ENCODE assay signal across 9 mouse cellular contexts in genomic region chr2:152114057-152114975, GRCm38 (mm10). TPM values are rescaled to one million over a fixed set of nuclear protein-coding genes. Genes with fewer than 3 reads are reported as not detected.
DNase-seq lines count a peak whose midpoint lies in the region; ATAC-seq and TF ChIP-seq lines count a peak whose summit lies in the region.
"Had no signal": no experiment of that assay in that cellular context is flagged by ENCODE, and none has a peak within 500 bp of the region (broad histone marks: within the 10 kb centered on the region; RNA-seq: fewer than 3 reads in every experiment).

No protein-coding gene starts in this region.

- peaks cover 3% of the 10 kb centered on the region for H3K36me3 ChIP-seq in ES-E14 (ENCODE audit: control insufficient read depth, insufficient read depth, low read length, poor library complexity, severe bottlenecking)
- H3K36me3 ChIP-seq in liver, postnatal 0 days (replicated peaks; ENCODE audit: insufficient read depth, low read length), result no peaks in the 10 kb centered on the region

- ATAC-seq in liver, postnatal 0 days, result no peak
- no peak for ATAC-seq in megakaryocyte progenitor cell, adult 5-6 weeks (replicated peaks; ENCODE audit: poor library complexity)

- TF ChIP-seq CTCF in gastrocnemius, adult 2 months (IDR thresholded peaks at IDR 0.05), result no peak
- TF ChIP-seq CTCF in liver, postnatal 0 days (IDR thresholded peaks at IDR 0.05; ENCODE audit: low read depth), result no peak

- H3K27me3 ChIP-seq in liver, postnatal 0 days (ENCODE audit: insufficient read depth, low read length), result peaks cover 11% of the 10 kb centered on the region; the same call in 1 of the 2 replicates

- peak overlapping the region; percentile 26; the same call in 1 of the 2 replicates for H3K4me2 ChIP-seq in liver, postnatal 0 days (ENCODE audit: low read depth, low read length)

- in situ Hi-C loops in ES-E14 (cut with MboI; ENCODE audit: low sequenced_read_pairs in 2 of 2, unreplicated experiment in 2 of 2), result no loop called here

- intact Hi-C loops in gastrocnemius, adult 2 months (cut with DNase I), result no loop called here
- intact Hi-C loops in heart, postnatal 10 days (cut with DNase I), result loop anchor here (5.0 kb wide), 1 partner anchor 253 kb away; no protein-coding TSS in a partner anchor

- H3K27ac ChIP-seq in gastrocnemius, adult 2 months, result no peak overlapping the region
- no peak overlapping the region; the same call in 1 of the 2 replicates for H3K27ac ChIP-seq in ES-E14 (ENCODE audit: insufficient read depth, low read depth, low read length, poor library complexity, severe bottlenecking)
- no peak overlapping the region for H3K27ac ChIP-seq in liver, postnatal 0 days (ENCODE audit: low read depth)

- peak overlapping the region; percentile 37; the same call in 1 of the 2 replicates for H3K9ac ChIP-seq in ES-E14 (ENCODE audit: insufficient read depth, low read depth, low read length, poor library complexity, severe bottlenecking)
- no peak overlapping the region for H3K9ac ChIP-seq in liver, postnatal 0 days (replicated peaks)

- H3K4me3 ChIP-seq in gastrocnemius, adult 2 months, result peak overlapping the region; percentile 38
- peak overlapping the region; percentile 18 to 40 for H3K4me3 ChIP-seq in ES-E14 (ENCODE audit: insufficient read depth in 1 of 2, low read depth in 1 of 2, low read length in 2 of 2, poor library complexity in 1 of 2, severe bottlenecking in 1 of 2)
- no peak overlapping the region for H3K4me3 ChIP-seq in liver, postnatal 0 days (ENCODE audit: low read depth, low read length)

- no peak for TF ChIP-seq EP300 in liver, postnatal 0 days (IDR thresholded peaks at IDR 0.05; ENCODE audit: low read depth)

- 26% methylated on average over 36 of the region's 36 CpGs for WGBS in liver, postnatal 0 days (ENCODE audit: insufficient replicate concordance)

- DNase-seq in gastrocnemius, adult 2 months, result no peak
- DNase-seq in gastrocnemius, postnatal 10 days, result no peak
- DNase-seq in ES-E14 (ENCODE audit: low read depth, low spot score), result no peak
- peak; percentile 16 to 29 for DNase-seq in heart, postnatal 10 days
- no peak for DNase-seq in liver, postnatal 0 days
- no peak for DNase-seq in layer of hippocampus, adult 11-12 months (ENCODE audit: low spot score)
- DNase-seq in spleen, adult 12 weeks (ENCODE audit: low spot score), result no peak

- H3K4me1 ChIP-seq in ES-E14 (ENCODE audit: control insufficient read depth in 2 of 2, insufficient read depth in 2 of 2, low read length in 2 of 2, poor library complexity in 1 of 2), result peaks cover 5 to 25% of the 10 kb centered on the region in 2 experiments
- H3K4me1 ChIP-seq in liver, postnatal 0 days (ENCODE audit: insufficient read depth), result no peaks in the 10 kb centered on the region

- H3K9me3 ChIP-seq in ES-E14 (ENCODE audit: control insufficient read depth, insufficient read depth, low read depth, low read length), result no peaks in the 10 kb centered on the region
- no peaks in the 10 kb centered on the region for H3K9me3 ChIP-seq in liver, postnatal 0 days (ENCODE audit: low read length)

TF ChIP-seq in ES-E14, 5 proteins besides CTCF, POLR2A, EP300 and RAD21:
- TF ChIP-seq ZNF384 (IDR thresholded peaks at IDR 0.05; ENCODE audit: low read depth, low read length), result no peak
- no peak for TF ChIP-seq CHD2 (IDR thresholded peaks at IDR 0.05; ENCODE audit: low read depth, low read length)
- no peak for TF ChIP-seq HCFC1 (IDR thresholded peaks at IDR 0.05; ENCODE audit: borderline replicate concordance, insufficient read depth, low read length)
- no peak for TF ChIP-seq MAFK (IDR thresholded peaks at IDR 0.05; ENCODE audit: insufficient read depth, low read depth, low read length)
- TF ChIP-seq ZC3H11A (IDR thresholded peaks at IDR 0.05; ENCODE audit: borderline replicate concordance, low read depth, low read length), result no peak

RNA-seq across cellular contexts. Expression of gene Srxn1, which starts 9.0 kb away (rescaled TPM):
- total RNA-seq in gastrocnemius, adult 2 months (2021), result 10 to 100 TPM; 24.3 to 28.7 TPM
- total RNA-seq in gastrocnemius, postnatal 10 days (2021), result 10 to 100 TPM in 1 of 2 experiments, 1 to 10 TPM in 1; 8.7 to 14.7 TPM
- 16.0 and 18.3 TPM in 2 replicates for total RNA-seq in ES-E14 (2012; rRNA removed)
- 10 to 100 TPM; 11.3 to 12.1 TPM for total RNA-seq in heart, postnatal 10 days (2021)
- polyA plus RNA-seq in liver, postnatal 0 days (2015; fragmentation: Nextera tagmentation; extraction: Ambion mirVana), result 8.2 and 8.7 TPM in 2 replicates
- 1.2 and 1.3 TPM in 2 replicates for total RNA-seq in megakaryocyte progenitor cell, adult 5-6 weeks (2015)
- 2.2 and 12.2 TPM in 2 replicates for total RNA-seq in megakaryocyte progenitor cell, adult 5-6 weeks (2017)

RNA-seq across cellular contexts. Expression of gene Tcf15, which starts 29.0 kb away (rescaled TPM):
- 10 to 100 TPM; 14.9 to 22.8 TPM for total RNA-seq in gastrocnemius, adult 2 months (2021)
- total RNA-seq in gastrocnemius, postnatal 10 days (2021), result 10 to 100 TPM; 17.4 to 22.4 TPM
- total RNA-seq in ES-E14 (2012; rRNA removed), result 22.4 and 54.6 TPM in 2 replicates
- total RNA-seq in heart, postnatal 10 days (2021), result 10 to 100 TPM; 44.1 to 53.6 TPM
- polyA plus RNA-seq in liver, postnatal 0 days (2015; fragmentation: Nextera tagmentation; extraction: Ambion mirVana), result 0.14 and 0.18 TPM in 2 replicates
- total RNA-seq in megakaryocyte progenitor cell, adult 5-6 weeks (2015), result not detected in 2 replicates
- total RNA-seq in megakaryocyte progenitor cell, adult 5-6 weeks (2017), result 0.12 TPM in 1 of 2 replicates, not detected in the other
- total RNA-seq: neutrophil, adult 5-6 weeks had no signal

RNA-seq across cellular contexts. Expression of gene Scrt2, which starts 33.0 kb away (rescaled TPM):
- total RNA-seq in gastrocnemius, adult 2 months (2021), result not detected
- not detected for total RNA-seq in gastrocnemius, postnatal 10 days (2021)
- total RNA-seq in ES-E14 (2012; rRNA removed), result 0.04 and 0.37 TPM in 2 replicates
- not detected for total RNA-seq in heart, postnatal 10 days (2021)
- polyA plus RNA-seq in liver, postnatal 0 days (2015; fragmentation: Nextera tagmentation; extraction: Ambion mirVana), result not detected in 2 replicates
- total RNA-seq in megakaryocyte progenitor cell, adult 5-6 weeks (2015), result not detected in 2 replicates
- not detected in 2 replicates for total RNA-seq in megakaryocyte progenitor cell, adult 5-6 weeks (2017)
- total RNA-seq: neutrophil, adult 5-6 weeks had no signal

Comparison
In these comparisons a context has a peak if more than half of its experiments do, and no peak if none do; other contexts are left out.
1. DNase-seq: peak in heart, postnatal 10 days (2 of 2); none in gastrocnemius, adult 2 months (single experiment), gastrocnemius, postnatal 10 days (single experiment), ES-E14 (single experiment), liver, postnatal 0 days (single experiment), layer of hippocampus, adult 11-12 months (single experiment) and spleen, adult 12 weeks (single experiment).
2. RNA of gene Tcf15, which starts 29.0 kb away (total RNA-seq): 44.1 to 53.6 TPM in heart, postnatal 10 days, 14.9 to 22.8 TPM in gastrocnemius, adult 2 months, 22.4 to 54.6 TPM in ES-E14 and 17.4 to 22.4 TPM in gastrocnemius, postnatal 10 days; 0.12 TPM in megakaryocyte progenitor cell, adult 5-6 weeks; every median in the first group is over 10 times any median in the second.